Mouse (Mus musculus) left cerebral cortex, adult 8-10 months (tissue): ENCODE measurements at regions not wholly inside any gene's neighbourhood (a gene's known extent, or its start where the extent isn't known, plus 50 kb on each side); places are given as distances from the start of the nearest gene placed in this dataset.

Experiments used
- DNase-seq, 2 experiments: peaks; one replicate each; pipeline ENCODE4 v3.0.0; 2022; ENCODE audit warnings: low spot score in 2 of 2

DNA sequence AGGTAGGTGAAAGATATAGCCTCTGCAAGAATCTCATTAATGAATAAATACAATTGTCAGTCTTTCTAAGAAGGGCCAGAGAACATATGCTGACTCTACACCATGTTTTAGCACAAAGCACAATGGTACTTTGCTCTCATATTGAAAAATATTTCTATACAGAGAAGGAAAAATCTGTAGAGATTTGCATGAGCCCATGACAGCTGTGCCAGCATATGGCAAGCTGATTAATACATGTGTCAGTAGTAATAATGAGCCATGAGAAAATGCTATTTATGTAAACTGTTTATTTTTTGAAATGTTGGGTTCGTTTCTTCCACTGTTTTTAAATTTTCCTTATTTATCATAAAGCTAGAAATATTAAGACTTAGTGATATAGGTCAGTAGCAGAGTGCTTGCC, 604.5 kb upstream of the Rgs18 start:
- no peak for DNase-seq

DNA sequence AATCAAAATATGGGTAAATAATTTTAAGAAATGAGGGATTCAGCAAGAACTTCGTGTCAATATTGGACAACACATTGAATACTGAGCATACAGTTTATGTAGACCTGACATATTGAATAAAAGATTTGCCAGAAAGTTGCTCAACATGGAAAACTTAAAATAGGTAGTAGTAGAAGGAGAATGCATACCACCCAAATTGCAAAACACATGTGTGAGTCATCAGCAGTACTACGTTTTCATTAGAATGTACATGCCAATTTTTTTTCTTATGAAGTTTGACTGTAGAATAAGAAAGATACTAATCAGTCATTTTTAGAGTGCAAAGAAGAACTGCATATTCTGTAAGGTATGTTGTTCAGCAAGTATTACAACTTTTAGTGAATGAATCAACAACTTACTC, 601.8 kb upstream of the Rgs18 start:
- no peak for DNase-seq

DNA sequence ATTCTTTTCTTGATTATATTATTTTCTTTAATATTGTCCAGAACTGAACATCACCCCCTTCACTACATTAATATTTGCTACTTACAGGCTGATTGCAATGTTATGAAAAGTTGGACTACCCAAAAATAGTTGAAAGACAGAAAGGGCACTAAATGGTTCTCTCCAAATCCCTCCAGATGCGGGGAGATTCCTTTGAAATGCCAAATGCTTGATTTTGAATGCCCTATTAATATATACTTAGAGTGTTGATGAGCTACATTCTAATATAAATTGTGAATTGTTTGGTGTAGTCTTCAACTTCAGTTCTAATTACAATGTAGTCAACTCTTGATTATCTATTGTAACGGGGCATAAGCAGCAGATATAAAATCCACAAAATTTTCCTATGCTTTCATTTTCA, 600.8 kb upstream of the Rgs18 start:
- no peak for DNase-seq

DNA sequence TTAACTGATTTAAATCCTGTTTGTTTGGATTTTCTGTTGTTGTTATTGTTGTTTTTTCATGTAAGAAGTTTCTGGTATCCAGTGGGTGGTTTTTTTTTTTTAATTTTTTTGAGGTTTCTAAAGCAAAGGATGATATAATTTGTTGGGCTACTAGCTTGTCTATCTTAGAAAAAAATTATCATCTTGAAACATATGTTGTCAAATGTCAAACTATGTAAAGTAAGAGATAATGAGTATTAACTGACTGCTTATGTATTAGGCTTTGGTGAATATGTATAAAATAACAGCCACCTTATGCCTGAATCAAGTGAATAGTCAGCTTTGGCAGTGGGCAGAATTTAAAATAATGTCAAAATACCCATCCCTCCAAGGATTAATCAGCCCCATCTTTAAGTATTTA, 588.6 kb upstream of the Rgs18 start:
- no peak for DNase-seq

DNA sequence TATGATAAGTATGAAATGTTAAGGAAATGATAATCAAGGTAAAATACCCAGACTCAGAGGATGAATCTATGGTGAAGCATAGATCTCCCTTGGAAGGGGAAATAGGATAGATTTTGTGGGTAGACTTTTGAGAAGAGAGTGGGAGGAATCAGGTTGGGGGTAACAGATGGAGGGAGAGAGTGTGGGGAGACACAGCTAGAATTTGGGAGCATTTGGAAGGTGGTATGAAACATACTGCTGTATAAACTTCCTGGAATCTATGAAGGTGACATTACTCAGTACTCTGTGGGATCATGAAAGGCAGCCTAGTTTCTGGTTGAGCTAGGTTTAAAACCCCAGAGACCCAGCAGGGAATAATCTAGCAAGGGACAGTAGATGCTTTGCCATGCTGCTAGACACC, 569.6 kb upstream of the Rgs18 start:
- DNase-seq, result peak in 1 of 2 experiments; percentile 14

DNA sequence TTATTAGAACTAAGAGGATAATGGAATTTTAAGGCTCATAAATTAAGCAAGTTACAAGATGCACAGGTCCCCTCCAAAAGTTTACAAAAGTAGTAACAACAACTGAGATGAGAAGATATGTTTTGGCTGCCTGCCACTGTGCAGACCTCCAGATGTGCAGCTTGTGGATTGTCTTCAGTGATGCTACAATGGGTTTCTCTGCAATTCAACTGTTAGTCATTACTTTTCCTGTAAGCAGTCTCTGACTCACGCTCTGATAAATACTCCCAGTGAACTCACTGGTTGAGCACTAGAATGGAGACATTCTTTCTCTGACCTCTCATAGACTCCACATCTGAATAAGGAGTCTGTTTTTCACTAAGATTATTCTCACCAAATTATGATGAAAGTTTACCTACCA, 569.1 kb upstream of the Rgs18 start:
- no peak for DNase-seq

DNA sequence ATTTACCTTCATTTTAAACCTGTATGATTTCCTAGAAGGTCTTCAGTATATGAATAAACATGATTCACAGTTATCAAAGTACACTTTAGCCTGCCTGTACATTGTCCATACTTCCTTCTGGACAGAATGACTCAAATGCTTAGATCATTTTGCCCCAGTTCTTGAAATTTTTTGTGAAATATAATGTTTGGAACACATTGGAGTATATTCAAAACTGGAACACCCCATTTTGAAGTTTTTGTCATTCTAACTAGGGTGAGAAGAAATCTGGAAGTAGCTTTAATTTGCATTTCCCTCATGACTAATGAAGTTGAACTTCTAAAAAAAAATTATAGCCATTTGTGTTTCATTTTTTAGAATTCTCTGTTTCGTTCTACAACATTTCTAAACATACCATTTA, 561.6 kb upstream of the Rgs18 start:
- no peak for DNase-seq

DNA sequence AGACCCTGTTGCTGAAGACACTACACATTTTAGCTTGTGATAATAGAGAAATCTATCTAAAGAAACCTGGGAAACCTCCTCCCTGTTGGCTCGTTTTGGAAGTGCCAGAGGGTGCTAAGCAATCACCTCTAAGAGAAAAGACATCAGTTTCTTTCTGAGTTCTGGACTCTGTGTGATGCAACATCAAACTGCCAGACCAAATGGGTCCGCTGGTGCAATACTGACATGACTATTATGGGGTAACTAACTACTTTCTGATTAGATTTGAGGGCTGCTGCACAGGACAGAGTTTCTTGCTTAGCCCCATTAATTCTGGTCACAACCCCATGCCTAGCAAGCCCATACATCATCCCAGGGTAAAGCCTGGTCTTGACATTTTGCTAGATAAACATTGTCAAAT, 517.7 kb upstream of the Rgs18 start:
- DNase-seq, result no peak
